Mouse (Mus musculus) neutrophil, adult 59 days (primary cell): ENCODE results near the gene Gm9611. TPM values are rescaled to one million over a fixed set of nuclear protein-coding genes. Genes with fewer than 3 reads are reported as not detected.

ENCODE experiments used
- total RNA-seq, 2 experiments: library from RNA; stranded (reverse); gene quantifications; 1 replicate in 1 of 2; 2 replicates in 1 of 2; pipeline ENCODE4 v1.2.4; 2023

Gm9611 gene
- not detected for total RNA-seq

DNA sequence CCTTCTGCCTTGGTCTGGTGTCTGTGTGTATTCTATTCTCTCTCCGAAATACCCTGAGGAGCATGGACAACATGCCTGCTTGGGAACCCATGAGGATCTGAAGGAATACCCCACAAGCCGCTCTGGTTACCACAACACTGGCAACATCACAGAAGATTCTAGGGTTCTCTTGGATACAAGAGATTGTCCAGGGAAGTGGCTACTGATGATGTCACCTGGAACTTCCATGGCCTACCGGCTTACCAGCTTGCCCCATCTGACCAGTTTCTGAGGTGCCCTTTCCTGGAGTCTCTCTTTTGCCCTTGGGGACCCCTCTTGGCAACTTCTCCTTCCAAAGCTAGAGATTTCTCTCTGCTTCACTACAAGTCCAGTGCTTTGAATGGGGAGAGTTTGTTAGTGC lies at the start of gene Gm9611:
Gene Gm9611 (minus strand): TSS at position 101 of the 400 bp plus-strand sequence.

DNA sequence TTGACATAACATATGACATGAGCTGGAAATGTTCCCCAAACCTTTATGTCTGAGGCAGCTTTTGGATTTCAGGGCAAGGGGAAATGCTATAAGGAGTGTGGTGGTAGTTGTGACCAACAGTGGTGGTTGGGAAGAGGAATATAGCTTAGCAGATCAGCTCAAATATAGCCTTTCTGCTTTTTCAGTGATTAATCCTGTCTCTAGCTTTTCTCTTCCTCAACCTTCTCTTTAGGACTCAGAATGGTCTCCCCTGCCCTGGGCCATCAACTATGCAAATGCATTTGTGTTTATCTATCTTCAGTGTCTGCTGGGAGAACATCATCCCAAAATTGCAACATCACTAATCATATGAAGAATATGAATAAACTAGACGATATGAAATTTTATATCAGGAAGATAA lies 12.8 kb upstream of the Gm9611 start, which contains the start of gene Gm7995:
Gene Gm7995 (plus strand): TSS at position 301 of the 400 bp plus-strand sequence.

DNA sequence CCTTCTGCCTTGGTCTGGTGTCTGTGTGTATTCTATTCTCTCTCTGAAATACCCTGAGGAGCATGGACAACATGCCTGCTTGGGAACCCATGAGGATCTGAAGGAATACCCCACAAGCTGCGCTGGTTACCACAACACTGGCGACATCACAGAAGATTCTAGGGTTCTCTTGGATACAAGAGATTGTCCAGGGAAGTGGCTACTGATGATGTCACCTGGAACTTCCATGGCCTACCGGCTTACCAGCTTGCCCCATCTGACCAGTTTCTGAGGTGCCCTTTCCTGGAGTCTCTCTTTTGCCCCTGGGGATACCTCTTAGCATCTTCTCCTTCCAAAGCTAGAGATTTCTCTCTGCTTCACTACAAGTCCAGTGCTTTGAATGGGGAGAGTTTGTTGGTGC lies 37.2 kb downstream of the Gm9611 start, which contains the start of gene Gm17026:
Gene Gm17026 (minus strand): TSS at position 101 of the 400 bp plus-strand sequence.

Other genes starting within 250 kb of the Gm9611 start
- not detected for gene Gm7951, start 180.0 kb downstream of the Gm9611 start, total RNA-seq
- not detected for gene Gm17027, start 134.7 kb downstream of the Gm9611 start, total RNA-seq
- gene Gm3573, start 106.6 kb downstream of the Gm9611 start, total RNA-seq: not detected
- not detected for gene Gm17026, start 37.3 kb downstream of the Gm9611 start, total RNA-seq
- gene Gm7995, start 12.9 kb upstream of the Gm9611 start, total RNA-seq: not detected
- not detected for gene Gm8005, start 142.3 kb upstream of the Gm9611 start, total RNA-seq
- not detected for gene Gm8011, start 166.5 kb upstream of the Gm9611 start, total RNA-seq
- not detected for gene Gm8020, start 205.0 kb upstream of the Gm9611 start, total RNA-seq
- not detected for gene Gm8024, start 226.9 kb upstream of the Gm9611 start, total RNA-seq